Comparison of ENCODE assay signal across 7 mouse cellular contexts in the genomic region with DNA sequence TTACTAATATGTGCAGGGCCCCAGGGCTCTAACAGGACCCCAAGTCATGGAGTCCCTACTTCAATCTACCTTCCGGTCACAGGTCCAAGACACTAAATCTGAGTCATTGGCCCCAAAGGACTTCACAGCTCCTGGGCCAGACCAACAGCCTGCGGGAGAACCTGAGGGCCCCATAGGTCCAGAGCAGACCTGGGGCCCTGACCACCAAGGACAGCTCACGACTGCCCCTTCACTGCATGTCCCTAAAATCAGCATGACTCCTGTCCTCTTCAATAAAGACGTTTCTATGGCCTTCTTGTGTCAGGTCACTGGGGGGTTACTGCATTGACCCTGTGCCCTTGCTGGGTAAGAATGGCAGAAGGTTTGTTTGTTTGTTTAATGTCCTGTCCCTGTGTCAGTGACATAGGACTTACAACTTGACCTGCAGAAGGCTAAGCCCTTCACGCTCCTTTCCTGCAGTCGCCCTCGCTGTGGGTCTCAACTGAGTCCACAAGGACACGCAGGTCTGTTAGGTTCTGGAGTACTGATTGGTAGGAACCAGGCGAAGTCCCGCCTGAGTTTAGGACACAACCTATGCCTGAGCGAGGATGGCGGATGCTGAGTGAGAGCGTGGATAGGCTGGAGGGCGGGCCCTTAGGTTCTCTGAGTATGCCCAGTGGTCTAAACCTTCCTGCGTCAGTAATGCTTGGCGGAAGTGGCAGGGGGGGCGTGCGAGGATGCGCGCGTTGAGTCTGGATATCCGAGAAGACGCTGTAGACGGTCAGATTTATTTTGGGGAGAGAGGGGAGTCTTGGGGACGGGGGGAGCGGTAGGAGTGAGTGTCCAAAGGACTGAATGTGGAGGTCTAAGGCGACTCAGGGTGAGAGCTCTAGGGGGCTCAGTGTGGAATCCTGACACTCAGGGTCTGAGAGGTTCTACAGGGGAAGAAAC. TPM values are rescaled to one million over a fixed set of nuclear protein-coding genes. Genes with fewer than 3 reads are reported as not detected.
DNase-seq lines count a peak whose midpoint lies in the region; ATAC-seq and TF ChIP-seq lines count a peak whose summit lies in the region.

A gene (plus strand): TSS at position 642 of the 930 bp plus-strand sequence.

- H3K4me1 ChIP-seq in embryonic facial prominence, embryonic 10.5 days, result peaks cover 20% of the 10 kb centered on the region
- H3K4me1 ChIP-seq in intestine, postnatal 0 days (replicated peaks; ENCODE audit: control insufficient read depth, insufficient read depth, low read length), result peaks cover 4% of the 10 kb centered on the region; the same call in 1 of the 2 replicates
- H3K4me1 ChIP-seq in midbrain, embryonic 12.5 days, result peaks cover 20% of the 10 kb centered on the region
- peaks cover 13% of the 10 kb centered on the region for H3K4me1 ChIP-seq in small intestine, adult 2 months (ENCODE audit: control insufficient read depth, insufficient read depth, insufficient read length, low read length)

- peaks cover 67% of the 10 kb centered on the region for H3K36me3 ChIP-seq in embryonic facial prominence, embryonic 10.5 days (replicated peaks)
- H3K36me3 ChIP-seq in intestine, postnatal 0 days (ENCODE audit: control insufficient read depth, insufficient read depth), result peaks cover 14% of the 10 kb centered on the region; the same call in 1 of the 2 replicates
- peaks cover 46% of the 10 kb centered on the region for H3K36me3 ChIP-seq in midbrain, embryonic 12.5 days
- peaks cover 4% of the 10 kb centered on the region; the same call in 1 of the 2 replicates for H3K36me3 ChIP-seq in small intestine, adult 2 months (ENCODE audit: control insufficient read depth, insufficient read depth, low read length)

- H3K27ac ChIP-seq in embryonic facial prominence, embryonic 10.5 days (replicated peaks), result peak within 1 kb of the TSS; percentile 79
- H3K27ac ChIP-seq in intestine, postnatal 0 days (ENCODE audit: low read depth, low read length), result peak within 1 kb of the TSS; percentile 23; the same call in 1 of the 2 replicates
- peak within 1 kb of the TSS; percentile 54 for H3K27ac ChIP-seq in midbrain, embryonic 12.5 days (replicated peaks)
- peak within 1 kb of the TSS; percentile 31 for H3K27ac ChIP-seq in small intestine, adult 2 months (ENCODE audit: insufficient read depth, low read depth, low read length)

- TF ChIP-seq CTCF in intestine, postnatal 0 days (IDR thresholded peaks at IDR 0.05; ENCODE audit: low read depth), result no peak
- TF ChIP-seq CTCF in small intestine, adult 2 months (IDR thresholded peaks at IDR 0.05; ENCODE audit: extremely low read depth, insufficient read length, insufficient replicate concordance, low read depth, low read length), result peak; percentile 14; the same call in 1 of the 2 replicates

- TF ChIP-seq POLR2A in small intestine, adult 2 months (IDR thresholded peaks at IDR 0.05; ENCODE audit: low read depth, low read length), result peak; percentile 58; the same call in 1 of the 2 replicates

- H3K4me2 ChIP-seq in intestine, postnatal 0 days (replicated peaks; ENCODE audit: low read depth), result peak within 1 kb of the TSS; percentile 95
- H3K4me2 ChIP-seq in midbrain, embryonic 12.5 days (replicated peaks), result peak within 1 kb of the TSS; percentile 92

- intact Hi-C loops in left cerebral cortex, postnatal 4 days (cut with DNase I), result no loop called here

- peak within 1 kb of the TSS; percentile 73 for H3K4me3 ChIP-seq in embryonic facial prominence, embryonic 10.5 days
- H3K4me3 ChIP-seq in intestine, postnatal 0 days (ENCODE audit: low read depth, low read length), result peak within 1 kb of the TSS; percentile 71
- peak within 1 kb of the TSS; percentile 70 for H3K4me3 ChIP-seq in midbrain, embryonic 12.5 days
- H3K4me3 ChIP-seq in small intestine, adult 2 months (ENCODE audit: low read depth, low read length), result peak within 1 kb of the TSS; percentile 78

- peak; percentile 94 for DNase-seq in adrenal gland, postnatal 10 days
- DNase-seq in embryonic facial prominence, embryonic 10.5 days (ENCODE audit: low spot score), result peak; percentile 94
- DNase-seq in gonadal fat pad, adult 2 months (ENCODE audit: low read depth), result peak; percentile 54
- peak; percentile 94 for DNase-seq in left cerebral cortex, postnatal 4 days

- ATAC-seq in intestine, postnatal 0 days, result peak; percentile 99
- ATAC-seq in midbrain, embryonic 12.5 days (ENCODE audit: low FRiP score, low read depth), result peak; percentile 100

- H3K27me3 ChIP-seq in embryonic facial prominence, embryonic 10.5 days (replicated peaks; ENCODE audit: low read depth, poor library complexity, severe bottlenecking), result no peaks in the 10 kb centered on the region
- no peaks in the 10 kb centered on the region for H3K27me3 ChIP-seq in intestine, postnatal 0 days (replicated peaks; ENCODE audit: control insufficient read depth, insufficient read depth, low read length)
- H3K27me3 ChIP-seq in midbrain, embryonic 12.5 days, result no peaks in the 10 kb centered on the region
- H3K27me3 ChIP-seq in small intestine, adult 2 months (ENCODE audit: control insufficient read depth, insufficient read depth, low read length), result no peaks in the 10 kb centered on the region

- 4% methylated on average over 27 of the region's 27 CpGs for WGBS in embryonic facial prominence, embryonic 10.5 days
- 2% methylated on average over 27 of the region's 27 CpGs for WGBS in intestine, postnatal 0 days
- WGBS in midbrain, embryonic 12.5 days, result 4% methylated on average over 27 of the region's 27 CpGs
- WGBS in small intestine, adult 2 months, result 6% methylated on average over 27 of the region's 27 CpGs

- peak within 1 kb of the TSS; percentile 57 for H3K9ac ChIP-seq in intestine, postnatal 0 days (ENCODE audit: low read depth, low read length)
- H3K9ac ChIP-seq in midbrain, embryonic 12.5 days (replicated peaks), result peak within 1 kb of the TSS; percentile 72

- H3K9me3 ChIP-seq in embryonic facial prominence, embryonic 10.5 days, result peaks cover 4% of the 10 kb centered on the region; the same call in 1 of the 2 replicates
- H3K9me3 ChIP-seq in intestine, postnatal 0 days (ENCODE audit: control insufficient read depth), result no peaks in the 10 kb centered on the region
- no peaks in the 10 kb centered on the region for H3K9me3 ChIP-seq in midbrain, embryonic 12.5 days

RNA-seq across cellular contexts. Expression of the gene that starts here (rescaled TPM):
- total RNA-seq in adrenal gland, postnatal 10 days (2021), result 10 to 100 TPM; 46.8 to 49.0 TPM
- 95.5 and 97.0 TPM in 2 replicates for polyA plus RNA-seq in embryonic facial prominence, embryonic 10.5 days (2016; fragmentation: Nextera tagmentation; extraction: Ambion mirVana)
- polyA plus RNA-seq in gonadal fat pad, adult 2 months (2012; rRNA removed), result 102 and 105 TPM in 2 replicates
- polyA plus RNA-seq in intestine, postnatal 0 days (2015; fragmentation: Nextera tagmentation; extraction: Ambion mirVana), result 58.2 and 63.5 TPM in 2 replicates
- 10 to 100 TPM; 42.0 to 44.2 TPM for total RNA-seq in left cerebral cortex, postnatal 4 days (2021)
- polyA plus RNA-seq in midbrain, embryonic 12.5 days (2016; fragmentation: Nextera tagmentation; extraction: Ambion mirVana), result 86.9 and 92.9 TPM in 2 replicates
- polyA plus RNA-seq in small intestine, adult 2 months (2012; rRNA removed), result 86.9 and 141 TPM in 2 replicates

Comparison
In these comparisons a context has a peak if more than half of its experiments do, and no peak if none do; other contexts are left out.
1. Peak in every context shown above with its lines: DNase-seq, ATAC-seq, H3K4me3 ChIP-seq and H3K27ac ChIP-seq.
2. H3K27ac ChIP-seq: peak in every context shown above with its lines; median percentile 79 in embryonic facial prominence, embryonic 10.5 days; 54 in midbrain, embryonic 12.5 days; 31 in small intestine, adult 2 months; 23 in intestine, postnatal 0 days.